Mouse (Mus musculus): ENCODE data around the gene Slit3.

Gene Slit3

DNA sequence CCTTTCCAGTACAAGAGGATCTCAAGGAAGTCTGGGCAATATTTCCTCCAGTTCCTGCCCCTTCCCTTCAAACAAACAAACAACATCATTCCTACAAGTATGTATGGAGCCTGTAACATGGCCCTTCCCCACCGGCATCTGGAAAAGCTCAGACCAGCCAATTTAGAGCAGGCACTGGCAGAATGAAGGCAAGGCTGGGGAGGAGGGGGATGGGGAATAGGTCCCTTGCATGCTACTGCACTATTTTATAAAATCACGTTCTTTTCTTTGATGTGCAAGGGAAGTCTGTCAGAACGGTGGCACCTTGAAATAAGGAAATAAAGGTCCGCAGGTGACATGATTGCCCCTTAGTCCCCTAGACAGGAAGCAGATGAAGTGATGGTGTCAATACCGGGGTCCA is 948 bp upstream of the Slit3 start:
- in situ Hi-C loops (cut with MboI; ENCODE audit: low pct_unique_long_range_greater_than_20kb in 1 of 2, low sequenced_read_pairs in 2 of 2, unreplicated experiment in 1 of 2): loop anchor here in 1 of 2 experiments (25.0 kb wide), 1 partner anchor 542 kb away; no protein-coding TSS in a partner anchor

DNA sequence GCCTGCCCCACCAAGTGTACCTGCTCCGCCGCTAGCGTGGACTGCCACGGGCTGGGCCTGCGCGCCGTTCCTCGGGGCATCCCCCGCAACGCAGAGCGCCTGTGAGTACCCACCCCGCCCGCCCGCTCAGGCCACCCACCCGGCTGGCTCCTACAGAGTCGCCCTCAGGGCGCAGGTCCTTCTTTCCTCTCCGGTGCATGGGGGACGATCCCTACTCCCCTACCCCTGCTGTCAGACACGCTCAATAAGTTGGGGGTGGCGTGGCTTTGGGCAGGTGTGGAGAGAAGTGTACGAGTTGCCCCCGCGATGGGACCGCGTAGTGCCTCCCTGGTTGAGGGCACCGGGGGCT is 561 bp downstream of the Slit3 start:
- in situ Hi-C loops (cut with MboI; ENCODE audit: low pct_unique_long_range_greater_than_20kb in 1 of 2, low sequenced_read_pairs in 2 of 2, unreplicated experiment in 1 of 2): loop anchor here in 1 of 2 experiments (25.0 kb wide), 1 partner anchor 541 kb away; no protein-coding TSS in a partner anchor

DNA sequence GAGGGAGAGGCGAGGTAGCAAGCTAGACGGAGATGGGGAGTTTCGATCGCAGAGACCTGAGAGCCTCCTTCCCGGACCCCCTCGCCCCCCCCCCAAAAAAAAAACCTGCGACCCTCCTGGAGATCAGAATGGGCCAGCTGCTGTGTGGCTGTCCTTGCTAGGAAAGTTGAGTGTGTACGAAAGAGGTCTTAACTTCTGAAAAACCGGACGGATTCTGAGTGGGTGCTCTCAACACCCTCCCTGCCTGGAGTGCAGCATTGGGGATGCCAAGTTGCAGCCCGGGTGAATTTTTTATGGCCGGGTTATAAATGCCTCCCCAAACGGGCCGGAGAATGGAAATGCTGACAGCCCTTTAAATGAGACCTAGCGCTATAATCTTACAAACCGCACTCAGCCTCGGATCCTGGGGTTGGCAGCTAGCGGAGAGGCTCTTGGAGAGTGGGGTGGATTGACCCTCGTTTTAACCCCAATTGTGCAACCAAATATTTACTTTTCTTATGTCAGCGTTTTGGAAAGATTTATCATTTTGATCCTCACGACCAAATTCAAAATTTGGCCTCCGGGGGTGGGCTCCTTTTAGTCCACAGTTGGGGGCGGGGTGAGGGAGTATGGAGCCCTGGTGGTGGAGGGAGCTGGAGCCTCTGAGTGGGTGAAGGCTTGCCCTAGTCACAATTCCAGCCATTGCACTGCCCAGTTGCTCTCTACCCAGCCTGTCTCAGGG is 1.2 kb downstream of the Slit3 start:
- in situ Hi-C loops (cut with MboI; ENCODE audit: low pct_unique_long_range_greater_than_20kb in 1 of 2, low sequenced_read_pairs in 2 of 2, unreplicated experiment in 1 of 2): loop anchor here in 1 of 2 experiments (25.0 kb wide), 1 partner anchor 540 kb away; no protein-coding TSS in a partner anchor

DNA sequence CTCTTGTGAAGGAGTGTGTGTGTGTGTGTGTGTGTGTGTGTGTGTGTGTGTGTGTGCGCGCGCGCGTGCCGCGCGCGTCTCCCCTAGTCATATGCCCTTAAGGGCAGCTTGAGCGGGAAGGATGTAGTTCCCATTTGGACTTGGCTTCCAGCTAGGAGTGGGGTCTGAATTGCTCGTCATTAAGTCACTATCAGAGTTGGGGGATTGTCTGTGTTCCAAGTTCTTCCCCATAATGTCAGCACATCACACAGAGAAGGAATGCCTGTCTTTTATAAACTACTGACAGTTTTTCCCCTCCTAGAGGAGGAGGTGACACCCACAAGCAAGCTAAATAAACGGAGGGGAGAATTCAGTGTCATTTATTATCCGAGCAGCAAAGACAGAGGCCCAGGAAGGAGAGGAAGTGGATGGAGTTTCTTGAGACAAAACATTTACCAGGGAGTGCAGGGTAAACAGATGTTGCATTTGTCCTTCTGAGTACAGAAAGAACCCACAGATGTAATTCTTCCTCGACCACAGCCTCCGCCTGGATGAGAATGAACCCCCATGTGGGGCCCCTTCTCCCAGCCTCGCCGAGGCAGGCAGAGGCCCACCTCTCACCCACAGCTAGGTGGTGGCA is 3.6 kb downstream of the Slit3 start:
- in situ Hi-C loops (cut with MboI; ENCODE audit: low pct_unique_long_range_greater_than_20kb in 1 of 2, low sequenced_read_pairs in 2 of 2, unreplicated experiment in 1 of 2): loop anchor here in 1 of 2 experiments (25.0 kb wide), 1 partner anchor 538 kb away; no protein-coding TSS in a partner anchor

DNA sequence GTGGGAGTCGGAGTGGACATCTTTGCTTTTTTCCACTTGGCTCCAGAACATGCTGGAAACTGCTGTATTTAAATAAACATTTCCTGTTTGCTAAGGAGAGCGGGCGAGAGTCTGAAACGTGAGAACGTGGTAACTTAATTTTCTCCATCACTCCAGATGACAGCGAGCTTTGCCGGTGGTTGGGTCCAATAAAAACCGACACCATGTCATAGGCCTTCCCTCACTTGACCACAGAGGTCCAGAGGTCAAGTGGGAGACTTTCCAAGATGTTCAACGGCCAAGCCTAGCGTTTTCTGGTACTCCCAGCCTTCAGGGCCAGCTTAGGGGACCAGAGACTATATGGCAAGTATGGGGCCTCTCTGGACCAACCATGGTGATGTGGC is 4.1 kb downstream of the Slit3 start:
- in situ Hi-C loops (cut with MboI; ENCODE audit: low pct_unique_long_range_greater_than_20kb in 1 of 2, low sequenced_read_pairs in 2 of 2, unreplicated experiment in 1 of 2): no loop called here

DNA sequence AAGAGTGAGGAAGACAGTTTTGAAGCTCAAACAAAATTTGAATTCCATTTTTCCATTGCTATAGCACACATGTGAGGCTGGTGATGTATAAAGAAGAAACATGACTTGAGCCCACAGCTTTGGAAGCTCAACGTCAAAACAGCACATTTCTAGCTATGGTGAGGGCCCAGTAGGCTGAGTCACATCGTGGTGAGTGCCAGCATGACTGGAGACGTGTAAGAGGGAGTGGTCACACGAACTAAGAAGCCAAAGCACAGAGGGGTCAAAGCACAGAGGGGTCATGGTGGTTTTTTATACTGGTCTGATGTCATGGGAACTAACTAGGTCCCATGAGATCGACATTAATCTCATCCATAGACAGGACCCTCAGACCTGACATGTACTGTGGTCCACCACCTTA is 10.7 kb downstream of the Slit3 start:
- in situ Hi-C loops (cut with MboI; ENCODE audit: low pct_unique_long_range_greater_than_20kb in 1 of 2, low sequenced_read_pairs in 2 of 2, unreplicated experiment in 1 of 2): no loop called here

DNA sequence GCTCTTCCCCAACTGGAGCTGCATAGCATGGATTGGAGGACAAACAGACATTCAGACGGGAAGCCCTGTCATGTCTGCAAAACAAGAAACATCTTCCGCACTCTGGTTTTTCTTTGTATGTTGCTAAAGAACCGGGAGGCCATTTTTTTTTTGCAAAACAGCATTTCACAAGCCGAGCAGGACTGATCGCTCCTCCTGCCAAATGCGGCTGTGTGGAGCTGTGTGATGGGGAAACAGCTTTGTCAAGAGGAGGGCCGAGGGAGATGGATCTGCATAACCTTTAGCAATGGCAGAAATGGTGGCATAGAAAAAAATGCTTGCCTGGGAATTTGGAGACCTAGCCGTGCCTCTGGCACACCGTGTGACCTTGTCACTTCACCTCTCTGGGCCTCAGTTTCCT is 15.6 kb downstream of the Slit3 start:
- in situ Hi-C loops (cut with MboI; ENCODE audit: low pct_unique_long_range_greater_than_20kb in 1 of 2, low sequenced_read_pairs in 2 of 2, unreplicated experiment in 1 of 2): no loop called here

DNA sequence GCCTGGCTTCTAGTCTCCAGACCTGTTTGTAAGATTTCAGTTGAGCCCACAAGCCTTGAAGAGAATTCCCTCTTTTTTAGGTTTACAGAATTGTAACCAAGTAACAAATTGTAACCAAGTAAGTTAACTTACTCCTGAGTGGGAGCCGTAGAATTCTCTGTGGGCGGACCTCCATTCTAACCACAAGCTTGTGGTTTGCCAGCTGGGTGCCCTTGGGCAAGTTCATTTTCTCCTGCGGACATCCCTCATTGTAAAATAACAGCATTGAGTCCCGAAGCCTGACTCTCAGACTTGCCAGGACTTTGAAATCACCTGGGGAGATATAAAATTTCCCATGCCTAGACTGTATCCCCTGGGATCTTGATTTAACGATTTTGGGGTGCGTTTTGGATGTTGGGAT is 19.1 kb downstream of the Slit3 start:
- in situ Hi-C loops (cut with MboI; ENCODE audit: low pct_unique_long_range_greater_than_20kb in 1 of 2, low sequenced_read_pairs in 2 of 2, unreplicated experiment in 1 of 2): no loop called here

DNA sequence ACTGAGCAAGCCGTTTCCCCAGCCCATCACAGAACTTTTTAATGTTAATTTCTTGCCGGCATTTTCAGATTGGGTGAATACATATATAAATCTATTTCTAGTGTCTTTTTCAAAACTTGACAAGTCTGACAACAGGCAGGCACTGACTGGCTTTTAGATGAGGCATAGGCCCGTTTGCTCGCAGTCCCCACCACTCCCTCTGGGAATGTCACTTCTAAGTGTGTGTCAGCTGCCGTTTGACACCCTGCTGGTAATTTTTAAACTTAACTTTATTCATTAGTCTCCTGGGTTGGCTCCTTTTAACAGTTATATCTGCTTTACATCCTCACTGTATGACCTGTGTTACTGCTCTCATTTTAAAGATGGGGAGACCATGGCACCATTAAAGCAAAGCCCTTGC is 21.2 kb downstream of the Slit3 start:
- in situ Hi-C loops (cut with MboI; ENCODE audit: low pct_unique_long_range_greater_than_20kb in 1 of 2, low sequenced_read_pairs in 2 of 2, unreplicated experiment in 1 of 2): no loop called here

DNA sequence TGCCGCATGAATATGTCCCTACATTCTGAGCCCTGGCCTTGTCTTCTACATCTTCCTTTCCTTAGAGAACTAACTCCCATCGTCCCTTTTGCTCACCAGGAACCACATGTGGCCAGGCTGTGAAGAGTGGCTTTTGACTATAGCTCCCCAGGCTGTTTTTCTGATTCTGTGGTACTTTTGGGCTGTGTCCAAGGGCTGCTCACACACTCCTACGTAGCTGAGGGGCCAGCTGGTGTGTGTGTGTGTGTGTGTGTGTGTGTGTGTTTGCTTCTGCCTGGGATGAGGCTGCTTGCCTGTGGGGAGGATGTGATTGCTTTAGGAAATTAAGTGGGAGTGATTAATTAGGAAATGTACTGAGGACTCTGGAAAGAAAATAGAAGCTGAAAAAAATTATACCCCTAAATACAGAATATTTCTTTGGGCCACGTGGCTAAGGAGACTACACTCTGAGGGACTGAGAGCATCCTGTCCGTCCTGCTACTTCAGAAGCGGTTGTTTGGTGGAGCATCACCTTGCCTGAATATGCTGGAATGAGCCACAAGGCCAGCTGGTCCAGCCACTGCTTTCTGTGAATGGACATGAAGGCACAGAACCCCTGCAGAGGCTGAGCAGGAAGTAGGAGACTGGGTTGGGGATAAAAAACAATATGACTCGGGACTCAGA is 21.8 kb downstream of the Slit3 start:
- in situ Hi-C loops (cut with MboI; ENCODE audit: low pct_unique_long_range_greater_than_20kb in 1 of 2, low sequenced_read_pairs in 2 of 2, unreplicated experiment in 1 of 2): no loop called here

DNA sequence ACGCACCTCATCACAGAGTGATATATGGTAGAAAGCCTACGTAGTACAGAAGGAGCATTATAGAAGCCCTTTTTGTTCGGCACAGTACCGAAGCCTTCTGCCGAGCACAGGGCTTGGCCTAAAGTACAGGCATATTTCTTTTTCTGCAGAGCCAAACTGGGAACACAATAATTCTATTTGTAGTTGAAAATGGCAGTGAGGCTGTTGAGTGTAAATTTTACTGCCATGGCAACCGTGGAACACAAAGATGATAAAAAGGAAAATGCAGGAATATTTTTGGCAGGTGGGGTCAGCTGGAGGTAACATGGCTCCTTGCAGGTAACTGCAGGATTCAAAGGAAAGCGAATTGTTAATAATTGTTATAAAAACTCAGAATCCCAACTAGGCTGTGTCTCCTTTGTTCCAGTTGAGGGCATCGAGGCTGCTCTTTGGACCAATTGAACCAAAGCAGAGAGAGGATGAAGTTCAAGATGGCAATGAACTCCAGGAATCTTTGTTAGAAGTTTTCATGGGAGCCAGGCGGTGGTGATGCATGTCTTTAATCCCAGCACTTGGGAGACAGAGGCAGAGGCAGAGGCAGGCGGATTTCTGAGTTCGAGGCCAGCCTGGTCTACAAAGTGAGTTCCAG is 26.9 kb downstream of the Slit3 start:
- in situ Hi-C loops (cut with MboI; ENCODE audit: low pct_unique_long_range_greater_than_20kb in 1 of 2, low sequenced_read_pairs in 2 of 2, unreplicated experiment in 1 of 2): no loop called here

DNA sequence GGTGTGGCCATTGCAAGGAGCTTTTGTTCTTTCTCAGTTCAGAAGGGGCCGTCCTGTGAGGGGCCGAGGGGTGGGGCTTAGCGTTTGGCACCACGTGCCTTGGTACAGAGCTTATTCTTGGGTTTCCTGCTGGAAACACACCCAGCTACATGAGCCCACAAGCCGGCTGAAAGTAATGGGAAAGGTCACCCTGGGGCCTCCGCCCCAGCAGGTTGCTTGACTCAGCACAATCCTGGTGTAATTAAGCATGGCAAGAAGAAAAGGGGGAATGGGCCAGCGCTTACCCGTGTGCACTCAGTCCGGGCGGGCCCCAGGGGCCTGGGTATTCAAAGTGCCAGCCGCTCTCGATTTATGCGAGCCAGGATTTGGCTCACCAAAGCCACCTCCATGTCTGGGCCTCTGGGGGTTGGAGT is 30.5 kb downstream of the Slit3 start:
- in situ Hi-C loops (cut with MboI; ENCODE audit: low pct_unique_long_range_greater_than_20kb in 1 of 2, low sequenced_read_pairs in 2 of 2, unreplicated experiment in 1 of 2): no loop called here

DNA sequence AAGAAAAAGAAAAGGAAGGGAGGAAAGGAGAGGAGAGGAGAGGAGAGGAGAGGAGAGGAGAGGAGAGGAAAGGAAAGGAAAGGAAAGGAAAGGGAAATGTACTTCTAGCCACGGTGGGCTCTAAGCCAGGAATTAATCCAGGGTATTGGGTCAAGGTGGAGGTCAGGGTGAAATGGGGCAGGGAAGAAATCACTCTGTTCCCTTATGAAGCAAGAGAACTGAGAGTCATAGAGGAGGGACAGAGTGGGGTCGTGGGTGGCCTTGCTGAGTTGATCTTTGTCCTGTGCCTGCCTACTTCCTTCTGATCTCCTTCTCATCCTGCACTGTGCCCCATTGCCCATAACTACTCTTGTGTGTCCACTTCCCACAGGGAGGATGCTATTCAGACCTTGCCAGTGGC is 31.9 kb downstream of the Slit3 start:
- in situ Hi-C loops (cut with MboI; ENCODE audit: low pct_unique_long_range_greater_than_20kb in 1 of 2, low sequenced_read_pairs in 2 of 2, unreplicated experiment in 1 of 2): no loop called here

DNA sequence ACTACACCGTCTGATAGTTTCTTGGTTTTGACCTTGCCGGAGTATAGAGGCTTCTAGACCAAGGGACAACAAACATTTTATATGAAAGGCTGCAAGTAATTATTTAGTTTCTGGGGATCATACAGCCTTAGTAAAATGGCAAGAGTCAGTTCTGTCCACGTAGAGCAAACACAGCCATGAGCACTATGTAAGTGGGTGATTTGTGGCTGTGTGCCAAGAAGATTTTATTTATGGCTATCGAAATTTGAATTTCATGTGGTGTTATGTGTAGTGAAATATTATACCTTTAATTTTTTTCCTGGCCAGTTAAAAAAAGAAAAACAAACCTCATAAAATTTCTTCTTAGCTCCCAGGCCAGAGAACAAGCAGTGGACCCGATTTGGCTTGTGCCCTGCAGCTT is 33.4 kb downstream of the Slit3 start:
- in situ Hi-C loops (cut with MboI; ENCODE audit: low pct_unique_long_range_greater_than_20kb in 1 of 2, low sequenced_read_pairs in 2 of 2, unreplicated experiment in 1 of 2): no loop called here

DNA sequence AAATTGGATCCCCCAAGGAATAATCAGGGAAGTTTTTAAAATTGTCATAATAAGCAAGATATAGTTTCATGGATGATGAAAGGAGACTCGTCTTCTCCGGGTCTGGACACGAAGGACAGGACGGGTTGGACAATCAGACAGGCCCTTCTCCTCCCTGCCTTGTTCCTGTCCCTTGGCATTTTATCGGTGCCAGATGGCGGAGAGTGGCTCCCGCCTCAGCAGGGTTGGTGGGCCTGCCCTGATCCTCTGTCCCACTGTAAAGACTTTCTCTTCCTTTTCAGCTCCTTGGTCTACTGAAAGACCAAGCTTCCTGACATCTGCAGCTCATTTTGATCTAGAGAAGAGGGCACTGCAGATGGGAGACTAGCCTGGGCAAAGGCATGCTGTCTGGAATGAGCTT is 34.3 kb downstream of the Slit3 start:
- in situ Hi-C loops (cut with MboI; ENCODE audit: low pct_unique_long_range_greater_than_20kb in 1 of 2, low sequenced_read_pairs in 2 of 2, unreplicated experiment in 1 of 2): no loop called here

DNA sequence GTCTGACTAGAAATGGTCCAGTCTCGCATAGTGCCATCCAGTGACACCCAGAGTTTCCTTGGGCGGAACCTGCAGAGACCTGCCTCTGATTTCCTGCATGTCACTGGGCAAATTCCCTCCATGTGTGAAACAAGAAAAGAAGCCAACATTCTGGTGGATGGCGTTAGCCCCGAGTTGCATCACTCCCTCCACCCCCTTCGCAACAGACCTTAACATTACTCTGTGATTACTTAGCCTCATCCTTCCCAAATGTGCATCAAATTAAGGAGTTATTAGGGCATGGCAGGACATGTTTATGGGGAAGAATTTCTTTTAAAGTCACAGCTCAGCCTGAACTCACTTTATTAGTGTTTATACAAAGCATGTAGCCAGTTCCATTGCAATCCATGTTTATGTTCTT is 35.7 kb downstream of the Slit3 start:
- in situ Hi-C loops (cut with MboI; ENCODE audit: low pct_unique_long_range_greater_than_20kb in 1 of 2, low sequenced_read_pairs in 2 of 2, unreplicated experiment in 1 of 2): no loop called here

DNA sequence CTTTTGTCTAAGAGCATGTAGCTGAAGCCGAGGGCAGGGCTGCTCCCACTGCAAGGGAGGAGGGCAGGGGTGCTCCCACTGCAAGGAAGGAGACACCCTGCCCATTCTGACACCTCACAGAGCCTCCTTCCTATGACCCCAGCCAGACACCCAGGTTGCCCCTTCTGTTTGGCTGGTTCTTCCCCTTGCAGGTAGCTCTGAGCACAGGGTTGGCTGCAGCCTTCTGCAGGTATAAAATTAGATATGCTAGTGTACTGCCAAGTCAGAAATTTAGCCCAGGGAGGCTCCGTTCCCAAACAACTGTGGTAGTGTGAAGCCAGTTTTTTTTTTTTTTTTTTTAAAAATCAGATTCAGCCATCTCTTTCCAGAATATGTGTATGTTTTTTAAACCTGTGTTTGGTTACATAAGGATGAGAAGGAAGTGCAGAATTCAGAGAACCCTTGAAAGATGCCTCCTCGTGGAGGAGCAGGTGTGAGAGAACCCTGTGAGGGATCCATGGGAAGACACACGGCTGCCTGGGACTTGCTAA is 39.7 kb downstream of the Slit3 start:
- in situ Hi-C loops (cut with MboI; ENCODE audit: low pct_unique_long_range_greater_than_20kb in 1 of 2, low sequenced_read_pairs in 2 of 2, unreplicated experiment in 1 of 2): no loop called here

DNA sequence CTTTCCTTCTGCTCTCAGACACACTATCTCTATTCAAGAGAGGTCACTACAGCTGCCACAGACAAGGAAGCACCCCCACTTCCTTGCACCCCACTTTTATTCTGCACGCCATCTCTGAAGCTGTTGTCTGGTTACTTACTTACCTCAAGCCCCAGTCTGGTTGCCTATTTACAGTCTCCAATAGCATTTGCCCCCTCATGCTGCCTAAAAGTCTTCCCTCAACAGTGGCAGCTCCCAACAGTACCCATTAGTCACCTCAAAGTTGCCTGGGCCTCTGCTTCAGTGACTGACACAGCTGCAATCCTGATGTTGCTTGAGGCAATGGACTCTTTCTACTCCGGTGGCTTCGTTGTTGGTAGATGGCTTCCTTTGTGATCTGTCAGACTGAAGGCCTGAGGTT is 42.4 kb downstream of the Slit3 start:
- in situ Hi-C loops (cut with MboI; ENCODE audit: low pct_unique_long_range_greater_than_20kb in 1 of 2, low sequenced_read_pairs in 2 of 2, unreplicated experiment in 1 of 2): no loop called here

DNA sequence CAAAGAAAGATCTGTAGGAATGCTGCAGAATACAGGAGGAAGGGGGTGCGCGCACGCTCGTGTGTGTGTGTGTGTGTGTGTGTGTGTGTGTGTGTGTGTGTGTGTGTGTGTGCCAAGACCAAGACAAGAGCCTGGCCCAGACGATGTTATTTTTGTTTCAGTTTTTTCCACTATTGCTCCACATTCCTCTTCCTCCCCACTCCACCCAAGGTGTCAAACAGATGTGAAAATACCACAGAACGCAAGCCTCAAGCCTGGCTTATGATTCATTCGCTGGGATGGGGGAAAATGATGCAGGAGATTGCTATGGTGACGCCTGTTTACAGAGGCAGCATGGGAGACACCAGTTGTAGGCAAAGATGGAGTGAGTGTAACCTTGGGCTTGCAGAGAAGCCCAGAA is 46.2 kb downstream of the Slit3 start:
- in situ Hi-C loops (cut with MboI; ENCODE audit: low pct_unique_long_range_greater_than_20kb in 1 of 2, low sequenced_read_pairs in 2 of 2, unreplicated experiment in 1 of 2): no loop called here
